Mouse (Mus musculus) kidney, adult 8-10 months (tissue): ENCODE data around the gene Il16.

Source experiments
- DNase-seq, 2 experiments: peaks; one replicate each; pipeline ENCODE4 v3.0.0; 2022

The Il16 gene

DNA sequence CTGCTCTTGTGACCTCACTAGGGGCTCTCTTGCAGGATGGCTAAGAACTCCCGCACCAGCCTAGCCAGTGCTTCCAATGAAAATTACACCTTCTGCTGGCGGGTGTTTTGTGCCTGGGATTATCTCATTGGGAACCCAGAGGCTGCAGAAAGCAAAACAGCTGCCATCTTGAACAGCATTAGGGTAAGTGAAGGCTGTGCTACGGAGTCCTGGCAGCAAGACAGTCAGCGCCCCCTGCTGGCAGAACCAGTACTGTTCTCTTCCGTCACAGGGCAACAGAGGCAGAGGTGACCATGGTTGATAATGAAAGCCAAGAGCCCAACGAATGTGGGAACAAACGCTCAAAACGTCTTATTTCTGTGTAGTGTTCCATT lies 145.6 kb downstream of the Il16 start:
- peak in 1 of 2 experiments; percentile 55 for DNase-seq

- DNase-seq: no peak
Observed at GRCm38 (mm10) chr7:83598997-83599912, 146.3 kb downstream of the Il16 start.

GRCm38 (mm10) chr7:83597063-83597462 lies 148.5 kb downstream of the Il16 start:
- DNase-seq: no peak

- DNase-seq: peak in 1 of 2 experiments; percentile 26
Observed at GRCm38 (mm10) chr7:83594056-83594455, 151.5 kb downstream of the Il16 start.
